Mouse (Mus musculus) retina, adult 2 months (tissue): ENCODE data around the gene Ptgir.
A peak's percentile ranks its signal among the peaks of the same experiment; 100 is the strongest.

ENCODE experiments used
- DNase-seq: peaks from one replicate; pipeline ENCODE4 v3.0.0-alpha.2; 2012; ENCODE audit warnings: low read depth, low spot score

Gene Ptgir

GRCm38 (mm10) chr7:16916342-16917265 is 10.3 kb downstream of the Ptgir start:
- DNase-seq: no peak

GRCm38 (mm10) chr7:16917447-16917846 is 11.2 kb downstream of the Ptgir start:
- no peak for DNase-seq

- no peak for DNase-seq
Observed at GRCm38 (mm10) chr7:16918014-16918413, 11.7 kb downstream of the Ptgir start.

DNA sequence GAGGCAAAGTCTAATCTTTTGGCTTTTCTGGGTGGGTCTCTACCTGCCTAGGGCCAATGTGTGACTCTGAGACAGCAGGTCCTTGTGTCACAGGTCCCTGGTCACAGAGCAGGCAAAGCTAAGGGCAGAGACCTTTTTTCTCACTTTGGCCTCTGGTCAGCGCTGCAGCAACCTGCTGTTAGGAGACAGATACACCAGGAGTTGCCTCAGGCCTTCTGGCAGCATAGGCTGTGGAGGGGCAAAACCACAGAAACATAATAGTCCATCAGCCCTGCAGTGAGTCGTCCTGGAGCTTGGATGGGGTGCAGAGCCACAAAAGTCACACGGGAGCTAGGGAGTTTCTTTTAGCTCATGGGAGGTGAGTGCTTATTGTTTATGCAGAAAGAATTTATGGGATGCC is 12.4 kb downstream of the Ptgir start:
- DNase-seq: no peak

DNA sequence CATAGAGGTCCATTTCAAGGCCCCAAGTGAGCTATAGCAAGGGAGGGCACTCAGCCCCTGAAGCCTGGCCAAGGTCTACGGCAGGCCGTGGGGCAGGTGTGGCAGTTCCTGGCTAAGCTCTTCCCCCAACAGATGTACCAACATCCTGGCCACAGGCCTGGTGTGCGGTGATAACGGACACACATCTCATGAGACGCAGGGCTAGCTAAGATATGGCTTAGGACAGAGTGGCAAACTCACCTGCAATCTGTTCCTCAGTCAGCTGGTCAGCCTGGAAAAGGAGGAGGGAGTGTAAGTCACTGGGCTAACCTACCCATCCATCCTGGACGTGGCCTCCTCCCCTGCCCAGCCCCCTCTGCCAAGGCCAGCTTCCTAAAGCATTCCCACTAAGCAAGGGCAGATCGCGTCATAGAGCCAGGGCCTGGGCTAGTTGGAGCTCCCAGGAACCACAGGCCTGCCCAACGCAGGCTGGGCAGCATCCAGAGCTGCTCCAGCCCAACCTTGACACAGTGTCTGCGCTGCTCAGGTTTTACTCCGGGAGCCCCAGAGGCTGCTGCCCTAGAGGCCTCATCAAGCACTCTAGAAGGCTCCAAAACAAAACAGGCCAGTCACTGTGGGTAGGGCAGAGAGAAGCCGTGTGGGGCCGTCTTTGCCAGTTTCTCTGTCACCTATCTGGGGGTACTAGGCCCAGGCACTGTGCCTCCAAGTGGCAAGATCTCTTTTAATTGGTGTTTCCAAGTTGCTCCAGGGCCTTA is 13.3 kb downstream of the Ptgir start:
- no peak for DNase-seq

GRCm38 (mm10) chr7:16920150-16920579 is 13.9 kb downstream of the Ptgir start:
- no peak for DNase-seq

DNA sequence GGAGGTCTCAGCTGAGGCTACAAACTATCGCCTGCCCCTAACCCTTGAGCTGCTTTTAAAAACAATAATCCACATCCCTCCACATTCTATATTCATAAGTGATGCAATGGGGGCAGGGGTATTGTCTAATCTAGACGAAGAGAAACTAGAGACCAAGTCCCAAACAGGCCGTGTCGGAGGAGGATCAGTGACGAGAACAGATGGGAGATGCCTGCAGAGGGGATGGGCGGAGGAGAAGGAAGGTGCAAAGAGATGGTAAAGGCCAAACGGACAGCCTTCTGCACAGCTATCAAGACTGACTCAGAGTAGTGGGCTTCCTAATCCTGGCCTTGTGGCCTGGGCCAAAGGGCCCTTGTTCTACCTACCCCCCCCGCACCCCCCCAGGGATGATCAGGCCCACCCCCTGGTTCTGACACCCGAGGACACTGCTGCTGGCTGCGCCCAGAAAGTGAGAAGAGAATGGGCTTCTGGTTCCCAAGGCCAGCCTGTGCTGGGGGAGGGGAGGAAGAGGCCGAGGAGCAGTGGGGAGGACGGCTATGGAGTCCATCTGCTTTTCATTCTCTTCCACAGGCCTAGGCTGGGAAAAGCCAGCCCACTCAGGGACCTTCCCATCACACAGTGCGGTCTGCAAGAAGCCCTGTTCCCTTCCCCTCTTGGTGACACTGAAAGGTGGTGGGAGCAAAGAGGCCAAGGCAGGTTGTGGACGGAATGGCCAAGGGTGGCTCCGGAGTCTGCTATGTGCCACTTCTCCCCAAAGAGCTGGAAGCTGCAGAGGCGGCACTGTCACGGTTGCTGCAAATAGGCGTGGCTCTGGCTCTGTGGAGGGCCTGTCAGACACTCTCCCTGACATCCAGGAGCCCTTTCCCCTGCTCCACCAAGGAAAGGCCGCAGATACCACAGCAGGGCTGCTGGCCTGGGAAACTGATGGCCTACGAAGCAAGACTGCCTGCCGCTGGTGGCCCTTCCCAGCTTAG is 14.8 kb downstream of the Ptgir start:
- DNase-seq: no peak

DNA sequence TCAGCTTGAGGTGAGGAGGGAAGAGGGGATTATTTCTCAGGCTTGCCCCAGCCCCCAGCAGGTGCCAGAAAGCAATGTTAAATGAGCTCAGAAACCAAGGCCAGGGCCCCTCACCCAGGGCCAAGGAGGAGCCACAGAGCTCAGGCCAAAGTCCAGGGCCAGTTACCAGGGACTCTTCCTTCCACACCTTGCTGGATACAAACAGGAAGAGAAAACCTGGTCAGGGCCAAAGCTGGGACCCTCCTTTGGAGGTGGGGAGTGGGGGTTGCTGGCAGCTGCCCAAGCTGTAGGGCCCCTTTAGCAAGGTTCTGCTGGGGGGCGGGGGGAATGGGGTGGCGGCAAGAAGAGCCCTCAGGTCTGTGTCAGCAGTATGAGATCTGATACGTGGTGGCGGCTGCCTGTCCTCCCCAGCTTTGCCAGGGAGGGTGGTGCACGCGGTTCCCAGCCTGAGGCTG is 15.6 kb downstream of the Ptgir start:
- no peak for DNase-seq

GRCm38 (mm10) chr7:16922360-16922973 is 16.2 kb downstream of the Ptgir start:
- DNase-seq: no peak

GRCm38 (mm10) chr7:16923283-16924036 is 17.2 kb downstream of the Ptgir start:
- DNase-seq: no peak

- DNase-seq: peak; percentile 100
Observed at GRCm38 (mm10) chr7:16924037-16924834, 17.9 kb downstream of the Ptgir start, which contains the start of gene Calm3. TSS of gene Calm3 (minus strand) at chr7:16924114.

GRCm38 (mm10) chr7:16928341-16928740 is 22.1 kb downstream of the Ptgir start:
- DNase-seq: no peak

DNA sequence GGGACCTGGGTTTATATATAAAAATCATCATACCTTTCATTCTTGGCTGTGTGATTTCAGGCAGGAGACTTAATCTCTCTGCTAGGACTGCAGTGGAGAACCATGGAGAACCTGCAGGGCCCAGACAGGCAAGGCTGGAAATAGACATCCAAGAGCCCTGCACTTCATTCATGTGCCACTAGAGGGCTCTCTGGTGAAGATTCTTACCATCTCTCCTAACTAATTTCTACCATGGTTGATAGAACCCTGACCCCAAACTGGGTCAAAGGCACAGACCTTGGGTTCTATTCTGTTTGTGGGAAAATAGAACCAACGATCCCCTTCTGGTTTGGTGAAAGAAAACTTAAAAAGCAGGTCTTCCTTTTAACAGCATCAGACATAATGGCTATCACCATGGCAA is 24.6 kb downstream of the Ptgir start:
- no peak for DNase-seq

GRCm38 (mm10) chr7:16931968-16932627 is 25.8 kb downstream of the Ptgir start:
- DNase-seq: peak; percentile 81

- DNase-seq: no peak
Observed at GRCm38 (mm10) chr7:16932704-16933577, 26.7 kb downstream of the Ptgir start.

DNA sequence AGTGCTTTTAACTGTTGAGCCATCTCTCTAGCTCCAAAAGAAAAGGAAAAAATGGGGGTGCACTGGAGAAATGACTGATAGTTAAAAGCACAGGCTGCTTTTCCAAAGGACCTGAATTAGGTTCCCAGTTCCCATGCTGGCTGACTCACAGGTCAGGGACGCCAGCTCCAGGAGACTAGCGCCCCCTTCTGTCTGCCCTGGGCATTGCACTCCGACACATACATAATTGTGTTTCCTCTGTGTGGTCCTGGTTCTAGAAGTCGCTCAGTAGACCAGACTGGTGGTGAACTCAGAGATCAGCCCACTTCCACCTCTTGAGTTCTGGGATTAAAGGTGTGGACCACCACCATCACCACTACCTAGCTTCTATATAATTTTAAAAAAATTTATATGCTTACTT is 31.0 kb downstream of the Ptgir start:
- DNase-seq: no peak

GRCm38 (mm10) chr7:16938117-16938791 is 32.0 kb downstream of the Ptgir start:
- DNase-seq: no peak
